Mouse (Mus musculus) hindbrain, embryonic 16.5 days (tissue): Measurements from ENCODE around the gene Msl1. TPM values are rescaled to one million over a fixed set of nuclear protein-coding genes. Genes with fewer than 3 reads are reported as not detected.
A peak's percentile ranks its signal among the peaks of the same experiment; 100 is the strongest.

Experiments used
- ATAC-seq: fragments of 200-750 bp; cut with Nextera tagmentation; 2 replicates; pipeline ENCODE4 v1.8.0; 2017; ENCODE audit warnings: moderate TSS enrichment, moderate library complexity
- H3K27ac ChIP-seq: fragments of 300-500 bp; sonication (generic); 2 replicates; pipeline ENCODE4 v1.5.1; 2014; ENCODE audit warnings: low read depth, mild to moderate bottlenecking, control low read depth, low read length, moderate library complexity
- H3K27me3 ChIP-seq: fragments of 300-500 bp; sonication (generic); replicated peaks from 2 replicates; pipeline ENCODE4 v1.6.1; 2014; ENCODE audit warnings: low read length; ENCODE audit not compliant: control insufficient read depth, insufficient read depth
- H3K36me3 ChIP-seq: fragments of 300-500 bp; sonication (generic); 2 replicates; pipeline ENCODE4 v1.6.1; 2014; ENCODE audit warnings: mild to moderate bottlenecking, low read length, moderate library complexity, mixed read lengths; ENCODE audit not compliant: control insufficient read depth, insufficient read depth
- H3K4me1 ChIP-seq: fragments of 300-500 bp; sonication (generic); 2 replicates; pipeline ENCODE4 v1.6.1; 2014; ENCODE audit warnings: low read depth, low read length; ENCODE audit not compliant: control insufficient read depth, insufficient read depth
- H3K4me2 ChIP-seq: fragments of 300-500 bp; sonication (generic); 2 replicates; pipeline ENCODE4 v1.6.1; 2014; ENCODE audit warnings: mild to moderate bottlenecking, low read length, control low read depth, moderate library complexity
- H3K4me3 ChIP-seq: fragments of 300-500 bp; sonication (generic); 2 replicates; pipeline ENCODE4 v1.5.1; 2014; ENCODE audit warnings: mild to moderate bottlenecking, low read length, control low read depth, moderate library complexity
- H3K9ac ChIP-seq: fragments of 300-500 bp; sonication (generic); 2 replicates; pipeline ENCODE4 v1.6.1; 2014; ENCODE audit warnings: low read depth, mild to moderate bottlenecking, control low read depth, low read length, moderate library complexity
- H3K9me3 ChIP-seq: fragments of 300-500 bp; sonication (generic); 2 replicates; pipeline ENCODE4 v1.6.1; 2014; ENCODE audit warnings: mild to moderate bottlenecking, low read length, moderate library complexity; ENCODE audit not compliant: control insufficient read depth
- WGBS: fragments of 180-500 bp; shearing (Covaris S2); extraction: QIAGEN DNeasy Blood & Tissue Kit; methylation state at CpG from one replicate; pipeline ENCODE4 v1.1.7; 2014; 5-methylcytosine and 5-hydroxymethylcytosine counted together
- polyA plus RNA-seq: library from polyadenylated mRNA; unstranded; fragments of >200 nt; fragmentation: Nextera tagmentation; extraction: Ambion mirVana; gene quantifications from 2 replicates; pipeline ENCODE4 v1.2.1, GENCODE M21; 2015

Msl1 gene
- polyA plus RNA-seq, 1 experiment from 2014 or later, result 28.2 TPM

GRCm38 (mm10) chr11:98789219-98789807 lies 6.0 kb upstream of the Msl1 start:
- Histone ChIP-seq H3K4me2 (peak overlapping the region; percentile 98), H3K9me3 (no peaks in the 10 kb centered on the region), H3K4me3 (peak overlapping the region; percentile 46), H3K27ac (no peak overlapping the region), H3K36me3 (no peaks in the 10 kb centered on the region), H3K9ac (peak overlapping the region; percentile 62), H3K4me1 (peaks cover 21% of the 10 kb centered on the region), H3K27me3 (no peaks in the 10 kb centered on the region)
- WGBS, result 1% methylated on average over 25 of the region's 25 CpGs
- peak; percentile 27 for ATAC-seq

- peaks cover 21% of the 10 kb centered on the region for H3K4me1 ChIP-seq
- no peaks in the 10 kb centered on the region for H3K36me3 ChIP-seq
- no peaks in the 10 kb centered on the region for H3K27me3 ChIP-seq
- WGBS, result 45% methylated on average over 5 of the region's 5 CpGs
- no peak overlapping the region for H3K4me3 ChIP-seq
- H3K4me2 ChIP-seq, result peak overlapping the region; percentile 98
- no peak for ATAC-seq
- no peak overlapping the region for H3K27ac ChIP-seq
- H3K9me3 ChIP-seq, result no peaks in the 10 kb centered on the region
- no peak overlapping the region; the same call in 1 of the 2 replicates for H3K9ac ChIP-seq
These were observed 5.5 kb upstream of the Msl1 start for GRCm38 (mm10) chr11:98789824-98790223.

- no peak overlapping the region for H3K9ac ChIP-seq
- WGBS, result 84% methylated on average over 5 of the region's 5 CpGs
- no peak overlapping the region for H3K27ac ChIP-seq
- no peaks in the 10 kb centered on the region for H3K36me3 ChIP-seq
- ATAC-seq, result no peak
- H3K27me3 ChIP-seq, result no peaks in the 10 kb centered on the region
- peaks cover 21% of the 10 kb centered on the region for H3K4me1 ChIP-seq
- no peak overlapping the region for H3K4me2 ChIP-seq
- H3K4me3 ChIP-seq, result no peak overlapping the region
- no peaks in the 10 kb centered on the region for H3K9me3 ChIP-seq
These were observed 4.6 kb upstream of the Msl1 start for GRCm38 (mm10) chr11:98790631-98791205.

- H3K4me1 ChIP-seq, result peaks cover 17% of the 10 kb centered on the region
- no peak for ATAC-seq
- no peak overlapping the region for H3K4me3 ChIP-seq
- H3K9me3 ChIP-seq, result no peaks in the 10 kb centered on the region
- H3K36me3 ChIP-seq, result no peaks in the 10 kb centered on the region
- WGBS, result 70% methylated on average over 1 of the region's 1 CpGs
- no peak overlapping the region for H3K4me2 ChIP-seq
- H3K27me3 ChIP-seq, result no peaks in the 10 kb centered on the region
- H3K27ac ChIP-seq, result no peak overlapping the region
- no peak overlapping the region for H3K9ac ChIP-seq
These were observed 3.9 kb upstream of the Msl1 start for GRCm38 (mm10) chr11:98791448-98791847.

GRCm38 (mm10) chr11:98792081-98792480 lies 3.2 kb upstream of the Msl1 start:
- H3K9ac ChIP-seq, result no peak overlapping the region
- H3K27ac ChIP-seq, result no peak overlapping the region
- 6% methylated on average over 4 of the region's 4 CpGs for WGBS
- ATAC-seq, result no peak
- peaks cover 13% of the 10 kb centered on the region for H3K4me1 ChIP-seq
- H3K4me3 ChIP-seq, result no peak overlapping the region
- no peaks in the 10 kb centered on the region for H3K9me3 ChIP-seq
- no peaks in the 10 kb centered on the region for H3K36me3 ChIP-seq
- H3K27me3 ChIP-seq, result no peaks in the 10 kb centered on the region
- no peak overlapping the region for H3K4me2 ChIP-seq

- peaks cover 30% of the 10 kb centered on the region for H3K4me1 ChIP-seq
- H3K27ac ChIP-seq, result peak overlapping the region; percentile 100
- WGBS, result 0% methylated on average over 22 of the region's 30 CpGs
- H3K4me3 ChIP-seq, result peak overlapping the region; percentile 74
- H3K9me3 ChIP-seq, result no peaks in the 10 kb centered on the region
- peak overlapping the region; percentile 75 for H3K4me2 ChIP-seq
- H3K27me3 ChIP-seq, result no peaks in the 10 kb centered on the region
- peak overlapping the region; percentile 99 for H3K9ac ChIP-seq
- ATAC-seq, result peak; percentile 67
- H3K36me3 ChIP-seq, result no peaks in the 10 kb centered on the region
These were observed 774 bp upstream of the Msl1 start for GRCm38 (mm10) chr11:98794469-98795014.

GRCm38 (mm10) chr11:98795714-98796514 lies 598 bp downstream of the Msl1 start:
- Histone ChIP-seq H3K4me3 (peak overlapping the region; percentile 74), H3K9ac (peak overlapping the region; percentile 99), H3K36me3 (peaks cover 5% of the 10 kb centered on the region; the same call in 1 of the 2 replicates), H3K27me3 (no peaks in the 10 kb centered on the region), H3K9me3 (no peaks in the 10 kb centered on the region), H3K4me1 (peaks cover 29% of the 10 kb centered on the region), H3K4me2 (peak overlapping the region; percentile 75), H3K27ac (peak overlapping the region; percentile 100)
- ATAC-seq, result peak; percentile 40
- 0% methylated on average over 59 of the region's 74 CpGs for WGBS

- H3K36me3 ChIP-seq, result peaks cover 9% of the 10 kb centered on the region; the same call in 1 of the 2 replicates
- WGBS, result 2% methylated on average over 23 of the region's 23 CpGs
- ATAC-seq, result peak; percentile 74
- no peaks in the 10 kb centered on the region for H3K27me3 ChIP-seq
- H3K4me2 ChIP-seq, result peak overlapping the region; percentile 75
- H3K4me1 ChIP-seq, result peaks cover 29% of the 10 kb centered on the region
- no peaks in the 10 kb centered on the region for H3K9me3 ChIP-seq
- peak overlapping the region; percentile 74 for H3K4me3 ChIP-seq
- peak overlapping the region; percentile 99 for H3K9ac ChIP-seq
- peak overlapping the region; percentile 100 for H3K27ac ChIP-seq
These were observed 1.4 kb downstream of the Msl1 start for GRCm38 (mm10) chr11:98796515-98797216.
